8 mouse cellular contexts compared by ENCODE assay signal in the genomic region with DNA sequence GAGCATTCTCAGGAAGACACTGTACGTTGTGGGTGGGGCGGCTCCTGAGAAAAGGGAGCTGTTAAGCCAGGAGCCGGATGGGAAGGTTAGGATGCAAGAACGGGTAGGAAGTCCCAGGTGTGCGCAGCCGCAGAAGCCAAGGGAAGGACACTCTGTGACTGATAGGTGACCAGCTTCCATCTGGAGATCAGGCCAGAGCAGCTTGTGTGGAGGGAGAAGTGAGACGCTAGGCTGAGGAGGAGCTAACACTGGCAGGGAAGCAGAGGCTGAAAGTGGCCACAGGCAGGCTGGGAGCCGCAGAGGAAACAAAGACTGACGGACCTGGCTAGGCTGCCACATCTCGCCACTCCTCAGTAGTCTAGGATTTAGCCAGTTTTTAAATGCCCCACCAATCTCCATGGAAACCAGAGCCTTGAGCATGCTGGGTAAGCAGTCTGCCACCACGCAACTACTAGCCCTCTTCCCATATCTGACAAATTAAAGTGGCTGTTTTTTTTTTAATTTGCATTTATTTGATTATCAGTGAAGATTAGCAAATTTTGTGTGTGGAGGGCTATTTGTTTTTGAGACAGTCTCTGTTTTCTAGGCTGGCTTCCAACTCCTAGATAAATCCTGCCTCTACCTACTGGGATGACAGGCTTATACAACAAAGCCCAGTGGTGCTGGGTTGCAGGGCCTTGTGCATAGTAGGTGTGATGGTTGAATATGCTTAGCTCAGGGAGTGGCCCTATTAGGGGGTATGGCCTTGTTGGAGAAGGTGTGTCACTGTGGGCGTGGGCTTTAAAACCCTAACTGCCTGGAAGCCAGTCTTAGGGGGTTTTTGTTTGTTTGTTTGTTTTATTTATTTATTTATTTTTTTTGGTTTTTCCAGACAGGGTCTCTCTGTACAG. TPM values are rescaled to one million over a fixed set of nuclear protein-coding genes. Genes with fewer than 3 reads are reported as not detected.
DNase-seq lines count a peak whose midpoint lies in the region; ATAC-seq lines count a peak whose summit lies in the region.
"Had no signal": no experiment of that assay in that cellular context is flagged by ENCODE, and none has a peak within 500 bp of the region (broad histone marks: within the 10 kb centered on the region; RNA-seq: fewer than 3 reads in every experiment).

No protein-coding gene starts in this region.

- H3K4me3 ChIP-seq in forebrain, embryonic 13.5 days = no peak overlapping the region
- no peak overlapping the region for H3K4me3 ChIP-seq in neural tube, embryonic 13.5 days
- H3K4me3 ChIP-seq: embryonic facial prominence, embryonic 13.5 days had no signal

- WGBS in forebrain, embryonic 13.5 days = 50% methylated on average over 12 of the region's 12 CpGs
- 60% methylated on average over 12 of the region's 12 CpGs for WGBS in neural tube, embryonic 13.5 days

- H3K27ac ChIP-seq in forebrain, embryonic 13.5 days = peak overlapping the region; percentile 4; the same call in 1 of the 2 replicates
- H3K27ac ChIP-seq in neural tube, embryonic 13.5 days (replicated peaks) = 0 out of 2 replicates have a peak overlapping the region, but pooled peaks have one; percentile 28

- no peaks in the 10 kb centered on the region for H3K9me3 ChIP-seq in forebrain, embryonic 13.5 days (replicated peaks)
- H3K9me3 ChIP-seq in neural tube, embryonic 13.5 days = no peaks in the 10 kb centered on the region
- H3K9me3 ChIP-seq: embryonic facial prominence, embryonic 13.5 days had no signal

- peaks cover 8% of the 10 kb centered on the region; the same call in 1 of the 2 replicates for H3K4me1 ChIP-seq in forebrain, embryonic 13.5 days
- peaks cover 16% of the 10 kb centered on the region for H3K4me1 ChIP-seq in neural tube, embryonic 13.5 days (replicated peaks)

- peak overlapping the region; percentile 51 for H3K9ac ChIP-seq in forebrain, embryonic 13.5 days
- H3K9ac ChIP-seq in neural tube, embryonic 13.5 days = peak overlapping the region; percentile 44

- H3K36me3 ChIP-seq in forebrain, embryonic 13.5 days (ENCODE audit: poor library complexity, severe bottlenecking) = no peaks in the 10 kb centered on the region
- H3K36me3 ChIP-seq in neural tube, embryonic 13.5 days = no peaks in the 10 kb centered on the region
- H3K36me3 ChIP-seq: embryonic facial prominence, embryonic 13.5 days had no signal

- H3K27me3 ChIP-seq in forebrain, embryonic 13.5 days = no peaks in the 10 kb centered on the region
- no peaks in the 10 kb centered on the region for H3K27me3 ChIP-seq in neural tube, embryonic 13.5 days
- H3K27me3 ChIP-seq: embryonic facial prominence, embryonic 13.5 days had no signal

- peak; percentile 50; the same call in 1 of the 2 replicates for ATAC-seq in forebrain, embryonic 13.5 days
- peak; percentile 56; the same call in 1 of the 2 replicates for ATAC-seq in neural tube, embryonic 13.5 days (ENCODE audit: low read depth)

- DNase-seq in thymus, postnatal 4 days = peak; percentile 23
- DNase-seq in thymus, postnatal 0 days (ENCODE audit: low spot score) = no peak
- DNase-seq in left cerebral cortex, postnatal 25 days (ENCODE audit: low spot score in 2 of 2) = peak; percentile 50 to 70
- DNase-seq in urinary bladder, postnatal 4 days (ENCODE audit: low spot score in 2 of 2) = no peak
- no peak for DNase-seq in kidney, adult 18-20 months

- H3K4me2 ChIP-seq in forebrain, embryonic 13.5 days = peak overlapping the region; percentile 35
- no peak overlapping the region for H3K4me2 ChIP-seq in neural tube, embryonic 13.5 days

- intact Hi-C loops in left cerebral cortex, postnatal 25 days (cut with DNase I) = loop anchor here (5.0 kb wide), 1 partner anchor 62 kb away; no protein-coding TSS in a partner anchor

RNA-seq across cellular contexts. Expression of gene Spocd1, which starts 44.8 kb away (rescaled TPM):
- polyA plus RNA-seq in thymus, postnatal 0 days (2015; fragmentation: Nextera tagmentation; extraction: Ambion mirVana) = 0.05 and 0.06 TPM in 2 replicates
- polyA plus RNA-seq in forebrain, embryonic 13.5 days (2015; fragmentation: Nextera tagmentation; extraction: Ambion mirVana) = not detected in 2 replicates
- total RNA-seq in left cerebral cortex, postnatal 25 days (2021) = under 1 TPM; 0.37 TPM
- not detected in 2 replicates for polyA plus RNA-seq in neural tube, embryonic 13.5 days (2015; fragmentation: Nextera tagmentation; extraction: Ambion mirVana)

Comparison
In these comparisons a context has a peak if more than half of its experiments do, and no peak if none do; other contexts are left out.
1. DNase-seq: peak in thymus, postnatal 4 days (single experiment) and left cerebral cortex, postnatal 25 days (2 of 2); none in thymus, postnatal 0 days (single experiment), urinary bladder, postnatal 4 days (0 of 2) and kidney, adult 18-20 months (single experiment).